Mouse (Mus musculus) left cerebral cortex, adult 2 months (tissue): ENCODE data around the gene Gm20379. TPM values are rescaled to one million over a fixed set of nuclear protein-coding genes. Genes with fewer than 3 reads are reported as not detected.

Experiments used
- DNase-seq, 2 experiments: peaks; one replicate each; pipeline ENCODE4 v3.0.0; 2021 to 2022; ENCODE audit warnings: low spot score in 2 of 2, mixed read lengths in 1 of 2; ENCODE audit errors: extremely low spot score in 1 of 2
- H3K27ac ChIP-seq: fragments of 200-600 bp; 2 replicates; pipeline ENCODE4 v1.8.1; 2022
- H3K4me3 ChIP-seq: fragments of 200-600 bp; 2 replicates; pipeline ENCODE4 v1.8.1; 2022
- CTCF ChIP-seq: fragments of 200-600 bp; IDR thresholded peaks from 2 replicates; pipeline ENCODE4 v1.8.1; 2022; ENCODE audit warnings: antibody characterized with exemption, mild to moderate bottlenecking, moderate library complexity
- intact Hi-C: fragments of 180-260 bp; cut with DNase I; formaldehyde crosslinking; loops from one replicate; pipeline ENCODE4 v1.15.1; 2025
- total RNA-seq, 2 experiments: library from RNA; stranded (reverse); gene quantifications; 2 replicates each; pipeline ENCODE4 v1.2.3; 2021

Gene Gm20379
- total RNA-seq, 2 experiments from 2014 or later, result not detected

DNA sequence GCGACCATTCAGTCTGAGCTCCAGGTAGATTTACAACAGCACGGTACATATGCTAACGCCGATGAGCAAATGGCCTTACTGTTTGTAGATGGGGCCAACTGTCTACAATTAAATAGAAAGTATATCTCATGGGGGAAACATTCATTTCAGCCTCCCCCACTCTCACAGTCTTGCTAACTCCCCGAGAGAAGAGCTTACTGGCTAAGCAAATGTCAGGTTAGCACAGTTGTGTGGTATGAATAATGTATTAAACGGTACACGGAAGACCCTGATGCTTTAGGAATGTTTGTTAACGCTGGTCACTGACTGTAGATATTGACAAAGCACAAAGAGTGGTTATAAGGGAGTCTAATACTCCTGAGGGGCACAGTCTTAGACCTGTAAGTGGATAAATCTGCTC, 38.3 kb downstream of the Gm20379 start:
- DNase-seq, result no peak
- no peak overlapping the region for H3K27ac ChIP-seq
- TF ChIP-seq CTCF, result no peak
- intact Hi-C loops, result no loop called here
- H3K4me3 ChIP-seq, result no peak overlapping the region

DNA sequence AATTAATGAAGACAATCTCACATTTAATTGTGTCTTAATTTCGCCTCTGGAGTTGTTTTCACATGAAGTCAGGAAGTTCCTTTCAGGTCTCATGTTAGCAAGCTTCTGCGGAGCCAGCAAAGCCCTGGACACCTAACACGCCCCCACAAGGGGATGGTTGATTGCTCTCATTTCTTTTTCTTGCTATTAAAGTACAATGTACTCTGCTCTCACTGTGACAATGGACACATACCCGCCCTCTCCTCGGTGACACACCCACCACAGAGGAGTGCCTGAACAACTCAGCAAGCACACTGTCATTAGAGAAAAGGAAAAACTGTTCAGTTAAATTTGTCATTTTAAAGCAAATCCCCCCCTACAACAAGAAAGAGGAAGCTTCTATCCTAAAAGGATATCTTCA, 40.6 kb downstream of the Gm20379 start:
- Histone ChIP-seq H3K4me3 (no peak overlapping the region), H3K27ac (no peak overlapping the region)
- DNase-seq, result no peak
- intact Hi-C loops, result no loop called here
- no peak for TF ChIP-seq CTCF

DNA sequence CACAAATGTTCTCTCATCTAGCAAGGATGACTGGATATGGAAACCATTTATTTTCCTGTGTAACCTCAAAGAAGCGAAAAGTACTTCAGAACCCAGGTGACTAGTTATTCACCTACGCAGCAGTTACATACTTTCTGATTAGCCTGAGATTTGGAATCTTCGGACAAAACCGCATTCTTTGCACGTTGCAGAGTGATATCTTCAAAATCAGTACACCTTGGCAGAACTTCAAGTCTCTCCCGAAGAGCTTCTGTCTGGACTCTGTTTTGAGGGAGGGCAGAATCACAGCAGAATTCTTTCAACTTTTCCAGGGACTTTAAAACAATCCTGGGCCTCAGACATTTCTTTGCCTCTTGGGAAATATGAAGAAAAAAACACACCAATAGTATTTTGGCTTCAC, 45.3 kb downstream of the Gm20379 start:
- no peak overlapping the region for H3K27ac ChIP-seq
- no peak for DNase-seq
- no peak for TF ChIP-seq CTCF
- H3K4me3 ChIP-seq, result no peak overlapping the region
- intact Hi-C loops, result no loop called here

DNA sequence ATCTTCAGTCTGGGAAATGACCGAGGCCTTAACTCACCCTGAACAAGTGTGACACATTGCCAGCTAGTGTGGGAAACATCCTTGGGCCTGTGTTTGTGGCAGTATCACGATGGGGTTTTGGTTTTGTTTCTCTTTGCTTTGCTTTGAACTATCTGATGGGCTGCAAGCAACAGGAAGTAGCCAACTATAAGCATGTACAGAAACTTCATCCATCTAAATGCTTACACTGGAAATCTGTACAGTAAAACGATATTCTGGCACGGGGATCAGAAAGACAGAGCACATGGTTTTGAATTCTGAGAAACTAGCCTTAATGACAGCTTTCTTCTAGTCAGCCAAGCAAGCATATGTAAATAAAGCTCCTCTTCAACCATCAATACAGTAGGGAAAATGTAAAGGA, 48.2 kb downstream of the Gm20379 start:
- Histone ChIP-seq H3K4me3 (peak overlapping the region; percentile 59), H3K27ac (peak overlapping the region; percentile 25; the same call in 1 of the 2 replicates)
- intact Hi-C loops, result loop anchor here (2.0 kb wide), 3 partner anchors 71 to 177 kb away; partner anchors contain the start of genes Ankrd34b, Fam151b and Zfyve16
- TF ChIP-seq CTCF, result no peak
- DNase-seq, result no peak

DNA sequence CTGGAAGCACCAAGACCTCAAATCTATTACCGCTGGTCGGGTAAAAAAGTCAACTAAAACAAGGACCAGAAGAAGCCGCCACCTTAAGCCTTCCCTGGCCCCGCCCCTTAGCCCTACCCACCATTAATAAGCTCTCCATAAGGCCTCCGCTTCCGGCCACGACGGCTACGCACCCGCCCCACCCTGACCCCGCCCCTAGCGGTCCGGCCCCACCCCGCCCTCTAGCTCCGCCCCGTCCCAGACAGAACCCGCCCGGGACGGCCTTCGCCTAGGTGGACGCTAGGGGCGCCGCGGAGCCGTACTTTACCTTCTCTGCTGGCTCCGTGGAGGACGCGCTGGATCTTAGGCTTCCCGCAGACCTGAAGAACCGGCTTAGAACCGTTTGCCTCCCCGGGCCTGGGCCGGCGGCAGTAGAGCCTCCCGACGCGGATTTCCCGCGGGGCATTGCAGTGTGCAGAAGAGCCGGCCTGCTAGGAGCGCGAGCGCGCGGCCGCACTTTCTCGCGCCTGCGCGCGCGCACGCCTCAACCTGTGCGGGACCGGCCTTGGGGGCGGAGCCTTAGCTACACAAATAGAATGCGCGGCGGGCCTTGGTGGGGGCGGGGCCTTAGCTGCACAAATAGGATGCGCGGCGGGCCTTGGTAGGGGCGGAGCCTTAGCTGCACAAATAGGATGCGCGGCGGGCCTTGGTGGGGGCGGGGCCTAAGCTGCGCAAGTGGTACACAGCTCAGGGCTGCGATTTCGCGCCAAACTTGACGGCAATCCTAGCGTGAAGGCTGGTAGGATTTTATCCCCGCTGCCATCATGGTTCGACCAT, 48.9 kb downstream of the Gm20379 start, which contains the start of the genes Dhfr and Msh3:
Gene Dhfr (plus strand): TSS at position 271 of the 816 bp plus-strand sequence.
Gene Msh3 (minus strand): TSS at position 548 of the 816 bp plus-strand sequence.
- TF ChIP-seq CTCF, result peak; percentile 78
- intact Hi-C loops, result loop anchor here (2.0 kb wide), 3 partner anchors 70 to 176 kb away; partner anchors contain the start of genes Ankrd34b, Fam151b and Zfyve16
- DNase-seq, result peak; percentile 95 to 97
- H3K27ac ChIP-seq, result peak within 1 kb of the TSS; percentile 79
- H3K4me3 ChIP-seq, result peak within 1 kb of the TSS; percentile 59

DNA sequence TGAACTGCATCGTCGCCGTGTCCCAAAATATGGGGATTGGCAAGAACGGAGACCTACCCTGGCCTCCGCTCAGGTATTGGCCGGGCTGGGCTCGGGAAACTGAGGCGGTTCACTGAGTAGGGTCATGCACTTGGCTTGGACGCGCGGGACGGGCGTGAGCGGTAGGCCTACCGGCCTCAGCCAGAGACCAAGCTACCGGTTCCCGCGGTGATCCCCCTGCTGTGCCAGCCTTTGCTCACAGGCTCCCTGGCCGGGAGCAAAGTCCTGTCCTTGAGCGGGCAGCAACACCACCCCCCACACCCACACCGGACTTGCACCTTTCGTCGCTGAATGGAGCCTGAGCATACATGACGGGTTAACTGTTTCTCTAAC, 49.5 kb downstream of the Gm20379 start:
- intact Hi-C loops, result loop anchor here (2.0 kb wide), 3 partner anchors 70 to 176 kb away; partner anchors contain the start of genes Ankrd34b, Fam151b and Zfyve16
- TF ChIP-seq CTCF, result no peak
- peak in 1 of 2 experiments; percentile 30 for DNase-seq
- H3K4me3 ChIP-seq, result peak overlapping the region; percentile 59
- H3K27ac ChIP-seq, result no peak overlapping the region

DNA sequence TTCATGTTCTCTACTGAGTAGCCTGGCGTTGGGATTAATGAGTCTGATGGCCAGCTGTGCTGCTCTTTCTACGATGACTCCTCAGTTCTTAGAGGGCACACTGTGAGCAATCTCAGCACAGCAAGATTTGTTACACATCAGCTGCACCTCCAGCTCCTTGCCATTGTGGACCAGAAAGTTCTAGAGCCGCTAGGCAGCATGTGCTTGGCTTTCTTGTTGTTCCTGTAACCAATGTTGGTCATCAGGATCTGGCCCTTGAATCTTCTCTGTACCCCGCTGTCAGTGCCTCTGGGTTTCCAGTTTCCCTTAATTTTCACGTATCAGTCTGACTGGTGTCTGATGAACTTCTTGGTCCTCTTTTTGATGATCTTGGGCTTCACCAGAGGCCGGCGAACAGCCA, 50.6 kb downstream of the Gm20379 start:
- intact Hi-C loops, result no loop called here
- no peak for TF ChIP-seq CTCF
- no peak for DNase-seq

More for the DNA sequence above, 50.6 kb downstream of the Gm20379 start:
- Histone ChIP-seq H3K4me3 (no peak overlapping the region), H3K27ac (no peak overlapping the region)

Other genes starting within 250 kb of the Gm20379 start
- gene Rasgrf2, start 174.3 kb upstream of the Gm20379 start, total RNA-seq, result 100 to 1,000 TPM; 233 to 235 TPM
- gene Dhfr, start 48.7 kb downstream of the Gm20379 start, total RNA-seq, result 1 to 10 TPM; 1.4 TPM
- 10 to 100 TPM; 24.2 to 25.8 TPM for gene Msh3, start 49.0 kb downstream of the Gm20379 start, total RNA-seq
- gene Ankrd34b, start 119.9 kb downstream of the Gm20379 start, total RNA-seq, result 10 to 100 TPM; 20.5 to 20.7 TPM
- 10 to 100 TPM; 10.4 to 10.7 TPM for gene Fam151b, start 178.0 kb downstream of the Gm20379 start, total RNA-seq
- 10 to 100 TPM; 16.7 to 18.4 TPM for gene Zfyve16, start 224.9 kb downstream of the Gm20379 start, total RNA-seq